Mouse (Mus musculus): ENCODE results near the gene Nlrc5.
"Not testable (repeated sequence)": the region's sequence is repeated elsewhere in the genome, so short reads cannot be mapped to it uniquely, and the experiment has no call there.

The Nlrc5 gene

GRCm38 (mm10) chr8:94422270-94422669, 11.9 kb upstream of the Nlrc5 start:
- DNase-seq: no peak

GRCm38 (mm10) chr8:94427953-94428352, 6.2 kb upstream of the Nlrc5 start:
- DNase-seq: no peak

- no peak for DNase-seq
These were observed 5.7 kb upstream of the Nlrc5 start for GRCm38 (mm10) chr8:94428420-94428819.

- DNase-seq: no peak
These were observed 4.8 kb upstream of the Nlrc5 start for GRCm38 (mm10) chr8:94429376-94429775.

- DNase-seq: no peak
These were observed 1.9 kb upstream of the Nlrc5 start for GRCm38 (mm10) chr8:94432212-94432611.

GRCm38 (mm10) chr8:94434958-94435357, 802 bp downstream of the Nlrc5 start:
- DNase-seq: no peak

- DNase-seq: no peak
These were observed 1.4 kb downstream of the Nlrc5 start for GRCm38 (mm10) chr8:94435397-94436111.

GRCm38 (mm10) chr8:94436112-94436572, 2.0 kb downstream of the Nlrc5 start:
- no peak for DNase-seq

- DNase-seq: no peak
These were observed 2.7 kb downstream of the Nlrc5 start for GRCm38 (mm10) chr8:94436900-94437299.

GRCm38 (mm10) chr8:94438659-94439058, 4.5 kb downstream of the Nlrc5 start:
- DNase-seq: no peak

- DNase-seq: no peak
These were observed 5.5 kb downstream of the Nlrc5 start for GRCm38 (mm10) chr8:94439691-94440090.

GRCm38 (mm10) chr8:94440389-94440788, 6.2 kb downstream of the Nlrc5 start:
- no peak for DNase-seq

- DNase-seq: no peak
These were observed 7.5 kb downstream of the Nlrc5 start for GRCm38 (mm10) chr8:94441686-94442085.

- DNase-seq: no peak
These were observed 9.0 kb downstream of the Nlrc5 start for GRCm38 (mm10) chr8:94443153-94443552.

GRCm38 (mm10) chr8:94444480-94444879, 10.3 kb downstream of the Nlrc5 start:
- no peak for DNase-seq

GRCm38 (mm10) chr8:94447142-94447541, 13.0 kb downstream of the Nlrc5 start:
- no peak for DNase-seq

- no peak for DNase-seq
These were observed 13.6 kb downstream of the Nlrc5 start for GRCm38 (mm10) chr8:94447583-94448324.

- DNase-seq: not testable (repeated sequence)
These were observed 18.8 kb downstream of the Nlrc5 start for GRCm38 (mm10) chr8:94452991-94453390.

- DNase-seq: no peak
These were observed 19.8 kb downstream of the Nlrc5 start for GRCm38 (mm10) chr8:94453868-94454488.

- no peak for DNase-seq
These were observed 20.7 kb downstream of the Nlrc5 start for GRCm38 (mm10) chr8:94454905-94455304.

- no peak for DNase-seq
These were observed 21.9 kb downstream of the Nlrc5 start for GRCm38 (mm10) chr8:94456071-94456470.

- no peak for DNase-seq
These were observed 24.4 kb downstream of the Nlrc5 start for GRCm38 (mm10) chr8:94458567-94458966.

GRCm38 (mm10) chr8:94469656-94470055, 35.5 kb downstream of the Nlrc5 start:
- no peak for DNase-seq

GRCm38 (mm10) chr8:94470794-94471193, 36.6 kb downstream of the Nlrc5 start:
- DNase-seq: no peak

Measured in thymus, adult 18-20 months (tissue).